Mouse (Mus musculus): ENCODE data around the gene Cpox. TPM values are rescaled to one million over a fixed set of nuclear protein-coding genes. Genes with fewer than 3 reads are reported as not detected.

The Cpox gene
- polyA plus RNA-seq, 1 experiment from 2014 or later: 17.4 TPM

GRCm38 (mm10) chr16:58685548-58686537 is 15.8 kb downstream of the Cpox start:
- H3K36me3 ChIP-seq: peaks cover under 1% of the 10 kb centered on the region; the same call in 1 of the 2 replicates
- no peak overlapping the region for H3K4me3 ChIP-seq
- no peak overlapping the region for H3K9ac ChIP-seq
- no peaks in the 10 kb centered on the region for H3K9me3 ChIP-seq
- ATAC-seq (ENCODE audit: low FRiP score, low read depth): no peak
- no peak overlapping the region for H3K27ac ChIP-seq (replicated peaks)
- no peak overlapping the region for H3K4me2 ChIP-seq
- H3K4me1 ChIP-seq (replicated peaks): no peaks in the 10 kb centered on the region
- WGBS: 85% methylated on average over 20 of the region's 20 CpGs
- H3K27me3 ChIP-seq: no peaks in the 10 kb centered on the region

- Histone ChIP-seq H3K36me3 (no peaks in the 10 kb centered on the region), H3K9ac (no peak overlapping the region), H3K9me3 (no peaks in the 10 kb centered on the region), H3K27me3 (no peaks in the 10 kb centered on the region), H3K4me3 (no peak overlapping the region), H3K4me2 (no peak overlapping the region), H3K4me1 (replicated peaks) (no peaks in the 10 kb centered on the region), H3K27ac (replicated peaks) (no peak overlapping the region)
- WGBS: 97% methylated on average over 1 of the region's 1 CpGs
- no peak for ATAC-seq (ENCODE audit: low FRiP score, low read depth)
Measured at GRCm38 (mm10) chr16:58688534-58688933, 18.4 kb downstream of the Cpox start.

GRCm38 (mm10) chr16:58689555-58690169 is 19.6 kb downstream of the Cpox start:
- 87% methylated on average over 5 of the region's 5 CpGs for WGBS

GRCm38 (mm10) chr16:58690322-58690732 is 20.2 kb downstream of the Cpox start:
- Histone ChIP-seq H3K27ac (replicated peaks) (no peak overlapping the region), H3K9ac (no peak overlapping the region), H3K36me3 (no peaks in the 10 kb centered on the region), H3K4me1 (replicated peaks) (no peaks in the 10 kb centered on the region), H3K4me3 (no peak overlapping the region), H3K9me3 (no peaks in the 10 kb centered on the region), H3K27me3 (no peaks in the 10 kb centered on the region), H3K4me2 (no peak overlapping the region)
- 85% methylated on average over 5 of the region's 5 CpGs for WGBS
- ATAC-seq (ENCODE audit: low FRiP score, low read depth): no peak

More at GRCm38 (mm10) chr16:58689555-58690169, 19.6 kb downstream of the Cpox start:
- H3K36me3 ChIP-seq: no peaks in the 10 kb centered on the region
- H3K4me2 ChIP-seq: no peak overlapping the region
- no peak for ATAC-seq (ENCODE audit: low FRiP score, low read depth)
- no peak overlapping the region for H3K4me3 ChIP-seq
- no peaks in the 10 kb centered on the region for H3K4me1 ChIP-seq (replicated peaks)
- no peak overlapping the region for H3K27ac ChIP-seq (replicated peaks)
- no peak overlapping the region for H3K9ac ChIP-seq
- H3K27me3 ChIP-seq: no peaks in the 10 kb centered on the region
- H3K9me3 ChIP-seq: no peaks in the 10 kb centered on the region

GRCm38 (mm10) chr16:58694091-58694490 is 24.0 kb downstream of the Cpox start:
- no peak overlapping the region for H3K9ac ChIP-seq
- 96% methylated on average over 5 of the region's 5 CpGs for WGBS
- no peak for ATAC-seq (ENCODE audit: low FRiP score, low read depth)

GRCm38 (mm10) chr16:58696796-58697195 is 26.7 kb downstream of the Cpox start:
- Histone ChIP-seq H3K4me2 (no peak overlapping the region), H3K9ac (no peak overlapping the region), H3K9me3 (no peaks in the 10 kb centered on the region), H3K27ac (replicated peaks) (no peak overlapping the region), H3K36me3 (no peaks in the 10 kb centered on the region), H3K4me1 (replicated peaks) (no peaks in the 10 kb centered on the region), H3K27me3 (no peaks in the 10 kb centered on the region), H3K4me3 (no peak overlapping the region)
- ATAC-seq (ENCODE audit: low FRiP score, low read depth): no peak
- 80% methylated on average over 3 of the region's 3 CpGs for WGBS

More at GRCm38 (mm10) chr16:58694091-58694490, 24.0 kb downstream of the Cpox start:
- Histone ChIP-seq H3K4me2 (no peak overlapping the region), H3K4me3 (no peak overlapping the region), H3K4me1 (replicated peaks) (no peaks in the 10 kb centered on the region), H3K27ac (replicated peaks) (no peak overlapping the region), H3K27me3 (no peaks in the 10 kb centered on the region), H3K9me3 (no peaks in the 10 kb centered on the region), H3K36me3 (no peaks in the 10 kb centered on the region)

GRCm38 (mm10) chr16:58697261-58697660 is 27.2 kb downstream of the Cpox start:
- Histone ChIP-seq H3K4me1 (replicated peaks) (no peaks in the 10 kb centered on the region), H3K9ac (no peak overlapping the region), H3K4me3 (no peak overlapping the region), H3K9me3 (no peaks in the 10 kb centered on the region), H3K27me3 (no peaks in the 10 kb centered on the region), H3K4me2 (no peak overlapping the region), H3K27ac (replicated peaks) (no peak overlapping the region), H3K36me3 (no peaks in the 10 kb centered on the region)
- no peak for ATAC-seq (ENCODE audit: low FRiP score, low read depth)
- WGBS: 100% methylated on average over 1 of the region's 1 CpGs

GRCm38 (mm10) chr16:58700174-58700573 is 30.1 kb downstream of the Cpox start:
- Histone ChIP-seq H3K27me3 (no peaks in the 10 kb centered on the region), H3K9me3 (no peaks in the 10 kb centered on the region), H3K36me3 (no peaks in the 10 kb centered on the region), H3K27ac (replicated peaks) (no peak overlapping the region), H3K9ac (no peak overlapping the region), H3K4me1 (replicated peaks) (no peaks in the 10 kb centered on the region), H3K4me2 (no peak overlapping the region), H3K4me3 (no peak overlapping the region)
- no peak for ATAC-seq (ENCODE audit: low FRiP score, low read depth)
- 85% methylated on average over 6 of the region's 6 CpGs for WGBS

- WGBS: 85% methylated on average over 12 of the region's 12 CpGs
- H3K9me3 ChIP-seq: no peaks in the 10 kb centered on the region
- no peak overlapping the region for H3K9ac ChIP-seq
- no peaks in the 10 kb centered on the region for H3K27me3 ChIP-seq
- no peak for ATAC-seq (ENCODE audit: low FRiP score, low read depth)
- no peaks in the 10 kb centered on the region for H3K36me3 ChIP-seq
- H3K4me1 ChIP-seq (replicated peaks): no peaks in the 10 kb centered on the region
- no peak overlapping the region for H3K4me3 ChIP-seq
- no peak overlapping the region for H3K4me2 ChIP-seq
- no peak overlapping the region for H3K27ac ChIP-seq (replicated peaks)
Measured at GRCm38 (mm10) chr16:58700816-58701424, 30.8 kb downstream of the Cpox start.

- 74% methylated on average over 6 of the region's 6 CpGs for WGBS
Measured at GRCm38 (mm10) chr16:58701779-58702178, 31.7 kb downstream of the Cpox start.

GRCm38 (mm10) chr16:58702329-58702932 is 32.3 kb downstream of the Cpox start:
- H3K9ac ChIP-seq: no peak overlapping the region
- no peaks in the 10 kb centered on the region for H3K9me3 ChIP-seq
- H3K4me1 ChIP-seq (replicated peaks): no peaks in the 10 kb centered on the region
- no peaks in the 10 kb centered on the region for H3K36me3 ChIP-seq
- H3K4me3 ChIP-seq: no peak overlapping the region
- no peak for ATAC-seq (ENCODE audit: low FRiP score, low read depth)
- no peak overlapping the region for H3K27ac ChIP-seq (replicated peaks)
- WGBS: 87% methylated on average over 10 of the region's 10 CpGs
- H3K4me2 ChIP-seq: no peak overlapping the region
- H3K27me3 ChIP-seq: no peaks in the 10 kb centered on the region

More at GRCm38 (mm10) chr16:58701779-58702178, 31.7 kb downstream of the Cpox start:
- Histone ChIP-seq H3K36me3 (no peaks in the 10 kb centered on the region), H3K27ac (replicated peaks) (no peak overlapping the region), H3K4me2 (no peak overlapping the region), H3K4me1 (replicated peaks) (no peaks in the 10 kb centered on the region), H3K9me3 (no peaks in the 10 kb centered on the region), H3K9ac (no peak overlapping the region), H3K4me3 (no peak overlapping the region), H3K27me3 (no peaks in the 10 kb centered on the region)
- ATAC-seq (ENCODE audit: low FRiP score, low read depth): no peak

All from hindbrain, embryonic 15.5 days (tissue).